Mouse (Mus musculus) lung, postnatal 25 days (tissue): ENCODE results near the gene Gm3532.
"Not testable (repeated sequence)": the region's sequence is repeated elsewhere in the genome, so short reads cannot be mapped to it uniquely, and the experiment has no call there.

Experiments
- DNase-seq: peaks from one replicate; pipeline ENCODE4 v3.0.0; 2022; ENCODE audit warnings: low spot score

Gm3532 gene

GRCm38 (mm10) chr14:5538196-5538595 lies at the start of gene Gm3532:
Gene Gm3532, plus strand, starts transcription at chr14:5538496.
- not testable (repeated sequence) for DNase-seq

DNA sequence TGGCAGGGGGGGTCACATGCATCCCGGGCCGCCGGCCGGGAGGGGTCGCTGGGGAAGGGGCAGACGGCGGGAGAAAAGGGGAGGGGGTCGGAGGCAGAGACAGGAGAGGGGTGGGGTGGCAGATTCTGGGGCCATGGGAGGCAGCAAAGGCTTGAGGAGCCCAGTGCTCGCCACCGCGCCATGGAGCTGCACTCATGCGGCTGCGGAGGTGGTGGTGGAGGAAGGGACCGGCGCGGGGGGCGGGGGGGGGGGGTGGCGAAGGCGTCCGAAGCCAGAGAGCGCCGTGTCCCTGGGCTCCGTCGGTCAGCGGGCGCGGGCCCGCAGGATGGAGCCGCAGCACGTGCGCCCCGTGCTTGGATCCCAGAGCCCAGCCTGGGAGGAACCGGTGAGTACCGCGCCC lies 36.9 kb upstream of the Gm3532 start, which contains the start of gene Gm3488:
Gm3488 (plus strand) TSS at position 301 of the 400 bp plus-strand sequence.
- DNase-seq = not testable (repeated sequence)
